Mouse (Mus musculus): ENCODE measurements around the gene Jakmip3. TPM values are rescaled to one million over a fixed set of nuclear protein-coding genes. Genes with fewer than 3 reads are reported as not detected.
A peak's percentile ranks its signal among the peaks of the same experiment; 100 is the strongest.

Gene Jakmip3
- polyA plus RNA-seq, 1 experiment from 2014 or later: 1.7 TPM

GRCm38 (mm10) chr7:139091681-139092080 is 151.2 kb downstream of the Jakmip3 start:
- peaks cover 71% of the 10 kb centered on the region for H3K36me3 ChIP-seq
- no peak overlapping the region for H3K27ac ChIP-seq
- no peak for ATAC-seq (ENCODE audit: low FRiP score)
- no peaks in the 10 kb centered on the region for H3K9me3 ChIP-seq (replicated peaks)
- H3K4me1 ChIP-seq: peaks cover 26% of the 10 kb centered on the region
- H3K4me3 ChIP-seq: no peak overlapping the region
- no peak overlapping the region for H3K4me2 ChIP-seq (replicated peaks)
- 94% methylated on average over 9 of the region's 9 CpGs for WGBS
- H3K9ac ChIP-seq: no peak overlapping the region
- no peaks in the 10 kb centered on the region for H3K27me3 ChIP-seq

GRCm38 (mm10) chr7:139092676-139093075 is 152.1 kb downstream of the Jakmip3 start:
- Histone ChIP-seq H3K4me2 (replicated peaks) (no peak overlapping the region), H3K27me3 (no peaks in the 10 kb centered on the region), H3K9me3 (replicated peaks) (no peaks in the 10 kb centered on the region), H3K9ac (no peak overlapping the region), H3K4me1 (peaks cover 17% of the 10 kb centered on the region), H3K27ac (no peak overlapping the region), H3K4me3 (no peak overlapping the region), H3K36me3 (peaks cover 79% of the 10 kb centered on the region)
- 94% methylated on average over 5 of the region's 5 CpGs for WGBS
- ATAC-seq (ENCODE audit: low FRiP score): no peak

GRCm38 (mm10) chr7:139093124-139093523 is 152.6 kb downstream of the Jakmip3 start:
- Histone ChIP-seq H3K9ac (no peak overlapping the region), H3K4me2 (replicated peaks) (no peak overlapping the region), H3K36me3 (peaks cover 83% of the 10 kb centered on the region), H3K4me1 (peaks cover 12% of the 10 kb centered on the region), H3K9me3 (replicated peaks) (no peaks in the 10 kb centered on the region), H3K27ac (no peak overlapping the region), H3K27me3 (no peaks in the 10 kb centered on the region), H3K4me3 (no peak overlapping the region)
- no peak for ATAC-seq (ENCODE audit: low FRiP score)
- 92% methylated on average over 5 of the region's 5 CpGs for WGBS

GRCm38 (mm10) chr7:139093781-139094180 is 153.3 kb downstream of the Jakmip3 start:
- 87% methylated on average over 7 of the region's 7 CpGs for whole genome bisulfite sequencing
- Histone ChIP-seq H3K27me3 (no peaks in the 10 kb centered on the region), H3K4me1 (peaks cover 6% of the 10 kb centered on the region), H3K9me3 (replicated peaks) (no peaks in the 10 kb centered on the region), H3K4me3 (no peak overlapping the region), H3K27ac (no peak overlapping the region), H3K9ac (no peak overlapping the region), H3K4me2 (replicated peaks) (no peak overlapping the region), H3K36me3 (peaks cover 90% of the 10 kb centered on the region)
- no peak for ATAC-seq (ENCODE audit: low FRiP score)

GRCm38 (mm10) chr7:139094761-139095160 is 154.2 kb downstream of the Jakmip3 start:
- Histone ChIP-seq H3K27ac (no peak overlapping the region), H3K4me2 (replicated peaks) (no peak overlapping the region), H3K4me3 (no peak overlapping the region), H3K9ac (no peak overlapping the region), H3K4me1 (no peaks in the 10 kb centered on the region), H3K9me3 (replicated peaks) (no peaks in the 10 kb centered on the region), H3K27me3 (no peaks in the 10 kb centered on the region), H3K36me3 (peaks cover 95% of the 10 kb centered on the region)
- no peak for ATAC-seq (ENCODE audit: low FRiP score)
- WGBS: 82% methylated on average over 6 of the region's 6 CpGs

- Histone ChIP-seq H3K4me1 (no peaks in the 10 kb centered on the region), H3K27ac (no peak overlapping the region), H3K36me3 (peaks cover 95% of the 10 kb centered on the region), H3K9me3 (replicated peaks) (no peaks in the 10 kb centered on the region), H3K9ac (no peak overlapping the region), H3K4me3 (no peak overlapping the region), H3K27me3 (no peaks in the 10 kb centered on the region), H3K4me2 (replicated peaks) (no peak overlapping the region)
- ATAC-seq (ENCODE audit: low FRiP score): no peak
- 83% methylated on average over 7 of the region's 7 CpGs for WGBS
These were observed 154.8 kb downstream of the Jakmip3 start for GRCm38 (mm10) chr7:139095282-139095681.

- Histone ChIP-seq H3K36me3 (peaks cover 95% of the 10 kb centered on the region), H3K27me3 (no peaks in the 10 kb centered on the region), H3K4me2 (replicated peaks) (no peak overlapping the region), H3K9me3 (replicated peaks) (no peaks in the 10 kb centered on the region), H3K9ac (0 out of 2 replicates have a peak overlapping the region, but pooled peaks have one; percentile 27), H3K27ac (no peak overlapping the region), H3K4me1 (no peaks in the 10 kb centered on the region), H3K4me3 (no peak overlapping the region)
- no peak for ATAC-seq (ENCODE audit: low FRiP score)
- 89% methylated on average over 6 of the region's 6 CpGs for WGBS
These were observed 155.9 kb downstream of the Jakmip3 start for GRCm38 (mm10) chr7:139096399-139096798.

GRCm38 (mm10) chr7:139100531-139101095 is 160.1 kb downstream of the Jakmip3 start:
- no peak overlapping the region for H3K9ac ChIP-seq
- WGBS: 78% methylated on average over 12 of the region's 12 CpGs
- peaks cover 63% of the 10 kb centered on the region for H3K36me3 ChIP-seq
- H3K4me3 ChIP-seq: no peak overlapping the region
- no peaks in the 10 kb centered on the region for H3K9me3 ChIP-seq (replicated peaks)
- ATAC-seq (ENCODE audit: low FRiP score): no peak
- no peaks in the 10 kb centered on the region for H3K27me3 ChIP-seq
- no peaks in the 10 kb centered on the region for H3K4me1 ChIP-seq
- H3K27ac ChIP-seq: no peak overlapping the region
- H3K4me2 ChIP-seq (replicated peaks): no peak overlapping the region

GRCm38 (mm10) chr7:139101286-139101804 is 160.8 kb downstream of the Jakmip3 start:
- Histone ChIP-seq H3K4me1 (no peaks in the 10 kb centered on the region), H3K36me3 (peaks cover 55% of the 10 kb centered on the region), H3K27ac (no peak overlapping the region), H3K27me3 (no peaks in the 10 kb centered on the region), H3K9me3 (replicated peaks) (no peaks in the 10 kb centered on the region), H3K4me2 (replicated peaks) (no peak overlapping the region), H3K9ac (no peak overlapping the region), H3K4me3 (no peak overlapping the region)
- ATAC-seq (ENCODE audit: low FRiP score): no peak
- WGBS: 84% methylated on average over 10 of the region's 10 CpGs

- H3K27ac ChIP-seq: no peak overlapping the region
- ATAC-seq (ENCODE audit: low FRiP score): no peak
- no peaks in the 10 kb centered on the region for H3K9me3 ChIP-seq (replicated peaks)
- H3K4me2 ChIP-seq (replicated peaks): no peak overlapping the region
- H3K9ac ChIP-seq: no peak overlapping the region
- H3K36me3 ChIP-seq: peaks cover 50% of the 10 kb centered on the region
- WGBS: 75% methylated on average over 3 of the region's 3 CpGs
- H3K4me3 ChIP-seq: no peak overlapping the region
- no peaks in the 10 kb centered on the region for H3K4me1 ChIP-seq
- no peaks in the 10 kb centered on the region for H3K27me3 ChIP-seq
These were observed 161.3 kb downstream of the Jakmip3 start for GRCm38 (mm10) chr7:139101826-139102225.

- no peaks in the 10 kb centered on the region for H3K9me3 ChIP-seq (replicated peaks)
- 54% methylated on average over 10 of the region's 10 CpGs for WGBS
- H3K27me3 ChIP-seq: no peaks in the 10 kb centered on the region
- H3K4me1 ChIP-seq: no peaks in the 10 kb centered on the region
- no peak overlapping the region for H3K9ac ChIP-seq
- H3K4me3 ChIP-seq: no peak overlapping the region
- no peak overlapping the region for H3K27ac ChIP-seq
- H3K4me2 ChIP-seq (replicated peaks): no peak overlapping the region
- ATAC-seq (ENCODE audit: low FRiP score): peak; percentile 65
- H3K36me3 ChIP-seq: peaks cover 31% of the 10 kb centered on the region
These were observed 163.4 kb downstream of the Jakmip3 start for GRCm38 (mm10) chr7:139103960-139104381.

GRCm38 (mm10) chr7:139105076-139105475 is 164.5 kb downstream of the Jakmip3 start:
- WGBS: 87% methylated on average over 5 of the region's 5 CpGs
- Histone ChIP-seq H3K9ac (no peak overlapping the region), H3K4me1 (no peaks in the 10 kb centered on the region)

GRCm38 (mm10) chr7:139105705-139106104 is 165.2 kb downstream of the Jakmip3 start:
- H3K4me2 ChIP-seq (replicated peaks): no peak overlapping the region
- no peaks in the 10 kb centered on the region for H3K9me3 ChIP-seq (replicated peaks)
- no peaks in the 10 kb centered on the region for H3K4me1 ChIP-seq
- 78% methylated on average over 7 of the region's 7 CpGs for WGBS
- H3K9ac ChIP-seq: no peak overlapping the region
- peaks cover 15% of the 10 kb centered on the region for H3K36me3 ChIP-seq
- no peak for ATAC-seq (ENCODE audit: low FRiP score)
- no peak overlapping the region for H3K4me3 ChIP-seq
- H3K27ac ChIP-seq: no peak overlapping the region
- no peaks in the 10 kb centered on the region for H3K27me3 ChIP-seq

More at GRCm38 (mm10) chr7:139105076-139105475, 164.5 kb downstream of the Jakmip3 start:
- peaks cover 21% of the 10 kb centered on the region for H3K36me3 ChIP-seq
- H3K27ac ChIP-seq: no peak overlapping the region
- no peak for ATAC-seq (ENCODE audit: low FRiP score)
- H3K9me3 ChIP-seq (replicated peaks): no peaks in the 10 kb centered on the region
- H3K4me2 ChIP-seq (replicated peaks): no peak overlapping the region
- H3K27me3 ChIP-seq: no peaks in the 10 kb centered on the region
- no peak overlapping the region for H3K4me3 ChIP-seq
